Mouse (Mus musculus): Measurements from ENCODE around the gene Gm45021. TPM values are rescaled to one million over a fixed set of nuclear protein-coding genes. Genes with fewer than 3 reads are reported as not detected.

Gm45021 gene
- polyA plus RNA-seq, 1 experiment from 2014 or later: not detected

- peak overlapping the region; percentile 48; the same call in 1 of the 2 replicates for H3K9ac ChIP-seq (ENCODE audit: low read depth, low read length)
- WGBS: 32% methylated on average over 14 of the region's 14 CpGs
- no peaks in the 10 kb centered on the region for H3K27me3 ChIP-seq (replicated peaks; ENCODE audit: control insufficient read depth, insufficient read depth, low read length)
- 0 out of 2 replicates have a peak, but pooled peaks cover 5% of the 10 kb centered on the region for H3K4me1 ChIP-seq (replicated peaks; ENCODE audit: control insufficient read depth, insufficient read depth, low read length)
- TF ChIP-seq CTCF (IDR thresholded peaks at IDR 0.05; ENCODE audit: low read depth): no peak
- no peaks in the 10 kb centered on the region for H3K9me3 ChIP-seq (ENCODE audit: control insufficient read depth)
- no peaks in the 10 kb centered on the region for H3K36me3 ChIP-seq (ENCODE audit: control insufficient read depth, insufficient read depth)
- H3K27ac ChIP-seq (ENCODE audit: low read depth, low read length): peak overlapping the region; percentile 76
- peak overlapping the region; percentile 51 for H3K4me3 ChIP-seq (ENCODE audit: low read depth, low read length)
- H3K4me2 ChIP-seq (replicated peaks; ENCODE audit: low read depth): peak overlapping the region; percentile 68
- ATAC-seq: peak; percentile 74
Measured at GRCm38 (mm10) chr6:48555104-48555890, 34.1 kb upstream of the Gm45021 start.

- Histone ChIP-seq H3K9ac (ENCODE audit: low read depth, low read length) (no peak overlapping the region), H3K4me3 (ENCODE audit: low read depth, low read length) (no peak overlapping the region), H3K4me1 (replicated peaks; ENCODE audit: control insufficient read depth, insufficient read depth, low read length) (0 out of 2 replicates have a peak, but pooled peaks cover 5% of the 10 kb centered on the region), H3K4me2 (replicated peaks; ENCODE audit: low read depth) (no peak overlapping the region), H3K27ac (ENCODE audit: low read depth, low read length) (no peak overlapping the region), H3K36me3 (ENCODE audit: control insufficient read depth, insufficient read depth) (no peaks in the 10 kb centered on the region), H3K9me3 (ENCODE audit: control insufficient read depth) (no peaks in the 10 kb centered on the region), H3K27me3 (replicated peaks; ENCODE audit: control insufficient read depth, insufficient read depth, low read length) (no peaks in the 10 kb centered on the region)
- ATAC-seq: no peak
- no peak for TF ChIP-seq CTCF (IDR thresholded peaks at IDR 0.05; ENCODE audit: low read depth)
- 76% methylated on average over 3 of the region's 3 CpGs for WGBS
Measured at GRCm38 (mm10) chr6:48555956-48556355, 33.5 kb upstream of the Gm45021 start.

GRCm38 (mm10) chr6:48565693-48566310 lies 23.6 kb upstream of the Gm45021 start:
- no peaks in the 10 kb centered on the region for H3K27me3 ChIP-seq (replicated peaks; ENCODE audit: control insufficient read depth, insufficient read depth, low read length)
- TF ChIP-seq CTCF (IDR thresholded peaks at IDR 0.05; ENCODE audit: low read depth): no peak
- H3K4me1 ChIP-seq (replicated peaks; ENCODE audit: control insufficient read depth, insufficient read depth, low read length): no peaks in the 10 kb centered on the region
- H3K36me3 ChIP-seq (ENCODE audit: control insufficient read depth, insufficient read depth): peaks cover 7% of the 10 kb centered on the region; the same call in 1 of the 2 replicates
- no peaks in the 10 kb centered on the region for H3K9me3 ChIP-seq (ENCODE audit: control insufficient read depth)
- H3K27ac ChIP-seq (ENCODE audit: low read depth, low read length): no peak overlapping the region
- ATAC-seq: no peak
- H3K9ac ChIP-seq (ENCODE audit: low read depth, low read length): no peak overlapping the region
- 73% methylated on average over 4 of the region's 4 CpGs for WGBS
- no peak overlapping the region for H3K4me2 ChIP-seq (replicated peaks; ENCODE audit: low read depth)
- H3K4me3 ChIP-seq (ENCODE audit: low read depth, low read length): no peak overlapping the region

- ATAC-seq: no peak
- peaks cover 7% of the 10 kb centered on the region; the same call in 1 of the 2 replicates for H3K36me3 ChIP-seq (ENCODE audit: control insufficient read depth, insufficient read depth)
- H3K4me3 ChIP-seq (ENCODE audit: low read depth, low read length): no peak overlapping the region
- H3K27me3 ChIP-seq (replicated peaks; ENCODE audit: control insufficient read depth, insufficient read depth, low read length): no peaks in the 10 kb centered on the region
- 47% methylated on average over 5 of the region's 5 CpGs for WGBS
- no peak overlapping the region for H3K27ac ChIP-seq (ENCODE audit: low read depth, low read length)
- H3K4me1 ChIP-seq (replicated peaks; ENCODE audit: control insufficient read depth, insufficient read depth, low read length): no peaks in the 10 kb centered on the region
- TF ChIP-seq CTCF (IDR thresholded peaks at IDR 0.05; ENCODE audit: low read depth): no peak
- no peaks in the 10 kb centered on the region for H3K9me3 ChIP-seq (ENCODE audit: control insufficient read depth)
- no peak overlapping the region for H3K4me2 ChIP-seq (replicated peaks; ENCODE audit: low read depth)
- no peak overlapping the region for H3K9ac ChIP-seq (ENCODE audit: low read depth, low read length)
Measured at GRCm38 (mm10) chr6:48566312-48566711, 23.1 kb upstream of the Gm45021 start.

- Histone ChIP-seq H3K36me3 (ENCODE audit: control insufficient read depth, insufficient read depth) (peaks cover 5% of the 10 kb centered on the region; the same call in 1 of the 2 replicates), H3K9ac (ENCODE audit: low read depth, low read length) (no peak overlapping the region), H3K27me3 (replicated peaks; ENCODE audit: control insufficient read depth, insufficient read depth, low read length) (no peaks in the 10 kb centered on the region), H3K4me1 (replicated peaks; ENCODE audit: control insufficient read depth, insufficient read depth, low read length) (0 out of 2 replicates have a peak, but pooled peaks cover 6% of the 10 kb centered on the region), H3K4me3 (ENCODE audit: low read depth, low read length) (no peak overlapping the region), H3K9me3 (ENCODE audit: control insufficient read depth) (no peaks in the 10 kb centered on the region), H3K27ac (ENCODE audit: low read depth, low read length) (peak overlapping the region; percentile 57), H3K4me2 (replicated peaks; ENCODE audit: low read depth) (0 out of 2 replicates have a peak overlapping the region, but pooled peaks have one; percentile 6)
- TF ChIP-seq CTCF (IDR thresholded peaks at IDR 0.05; ENCODE audit: low read depth): no peak
- WGBS: 56% methylated on average over 21 of the region's 21 CpGs
- ATAC-seq: no peak
Measured at GRCm38 (mm10) chr6:48568036-48568984, 21.1 kb upstream of the Gm45021 start.

Data from intestine, postnatal 0 days (tissue).